Comparison of ENCODE assay signal across 9 mouse cellular contexts in genomic region chr9:56463686-56464515, GRCm38 (mm10). TPM values are rescaled to one million over a fixed set of nuclear protein-coding genes. Genes with fewer than 3 reads are reported as not detected.
A peak's percentile ranks its signal among the peaks of the same experiment; 100 is the strongest.
DNase-seq lines count a peak whose midpoint lies in the region; ATAC-seq and TF ChIP-seq lines count a peak whose summit lies in the region.
"Had no signal": no experiment of that assay in that cellular context is flagged by ENCODE, and none has a peak within 500 bp of the region (broad histone marks: within the 10 kb centered on the region; RNA-seq: fewer than 3 reads in every experiment).

No protein-coding gene starts in this region.

- no peaks in the 10 kb centered on the region for H3K9me3 ChIP-seq in lung, postnatal 0 days (ENCODE audit: low read length)
- H3K9me3 ChIP-seq in hindbrain, embryonic 12.5 days (replicated peaks), result no peaks in the 10 kb centered on the region
- H3K9me3 ChIP-seq in midbrain, embryonic 13.5 days, result no peaks in the 10 kb centered on the region

- ATAC-seq in lung, postnatal 0 days, result peak; percentile 87
- no peak for ATAC-seq in hindbrain, embryonic 12.5 days (ENCODE audit: low FRiP score)
- no peak for ATAC-seq in midbrain, embryonic 13.5 days

- H3K27me3 ChIP-seq in lung, postnatal 0 days (replicated peaks; ENCODE audit: insufficient read depth, low read length), result no peaks in the 10 kb centered on the region
- H3K27me3 ChIP-seq in hindbrain, embryonic 12.5 days, result no peaks in the 10 kb centered on the region
- no peaks in the 10 kb centered on the region for H3K27me3 ChIP-seq in midbrain, embryonic 13.5 days

- no peak overlapping the region for H3K4me3 ChIP-seq in lung, postnatal 0 days (ENCODE audit: low read depth, low read length)
- H3K4me3 ChIP-seq in hindbrain, embryonic 12.5 days, result no peak overlapping the region
- no peak overlapping the region for H3K4me3 ChIP-seq in midbrain, embryonic 13.5 days (replicated peaks)

- DNase-seq in gastrocnemius, postnatal 25 days, result peak; percentile 19
- no peak for DNase-seq in gastrocnemius, postnatal 36 days
- DNase-seq in adrenal gland, postnatal 14 days, result peak; percentile 29
- DNase-seq in induced T-regulatory cell, adult 2 months (ENCODE audit: low read depth), result peak; percentile 67
- DNase-seq in lung, postnatal 0 days (ENCODE audit: low spot score), result peak; percentile 96
- DNase-seq in spleen, adult 12 weeks (ENCODE audit: low spot score), result no peak

- no peak for TF ChIP-seq CTCF in lung, postnatal 0 days (IDR thresholded peaks at IDR 0.05)

- peak overlapping the region; percentile 87 for H3K27ac ChIP-seq in lung, postnatal 0 days (ENCODE audit: low read length)
- H3K27ac ChIP-seq in hindbrain, embryonic 12.5 days, result no peak overlapping the region; the same call in 1 of the 2 replicates
- H3K27ac ChIP-seq in midbrain, embryonic 13.5 days, result no peak overlapping the region
- H3K27ac ChIP-seq: liver, embryonic 14.5 days had no signal

- H3K36me3 ChIP-seq in lung, postnatal 0 days (ENCODE audit: insufficient read depth, low read length), result no peaks in the 10 kb centered on the region
- 0 out of 2 replicates have a peak, but pooled peaks cover 6% of the 10 kb centered on the region for H3K36me3 ChIP-seq in hindbrain, embryonic 12.5 days
- peaks cover 15% of the 10 kb centered on the region for H3K36me3 ChIP-seq in midbrain, embryonic 13.5 days

- 11% methylated on average over 4 of the region's 4 CpGs for WGBS in lung, postnatal 0 days
- 62% methylated on average over 4 of the region's 4 CpGs for WGBS in hindbrain, embryonic 12.5 days
- WGBS in midbrain, embryonic 13.5 days, result 74% methylated on average over 4 of the region's 4 CpGs

- intact Hi-C loops in gastrocnemius, postnatal 36 days (cut with DNase I), result loop anchor here (5.0 kb wide), 1 partner anchor 47 kb away; the partner anchor contains the start of genes Hmg20a and Peak1

- H3K4me1 ChIP-seq in lung, postnatal 0 days (ENCODE audit: insufficient read depth, low read depth, low read length), result peaks cover 37% of the 10 kb centered on the region
- H3K4me1 ChIP-seq in hindbrain, embryonic 12.5 days, result peaks cover 11% of the 10 kb centered on the region
- H3K4me1 ChIP-seq in midbrain, embryonic 13.5 days (replicated peaks), result peaks cover 27% of the 10 kb centered on the region

- H3K9ac ChIP-seq in lung, postnatal 0 days (replicated peaks; ENCODE audit: low read depth), result no peak overlapping the region
- no peak overlapping the region for H3K9ac ChIP-seq in hindbrain, embryonic 12.5 days
- H3K9ac ChIP-seq in midbrain, embryonic 13.5 days (replicated peaks), result no peak overlapping the region
- H3K9ac ChIP-seq: liver, embryonic 14.5 days had no signal

- no peak overlapping the region; the same call in 1 of the 2 replicates for H3K4me2 ChIP-seq in lung, postnatal 0 days (replicated peaks; ENCODE audit: low read depth, low read length)
- no peak overlapping the region for H3K4me2 ChIP-seq in hindbrain, embryonic 12.5 days (replicated peaks)
- H3K4me2 ChIP-seq in midbrain, embryonic 13.5 days (replicated peaks), result no peak overlapping the region

- TF ChIP-seq EP300 in lung, postnatal 0 days (IDR thresholded peaks at IDR 0.05), result peak; percentile 90

RNA-seq across cellular contexts. Expression of gene Hmg20a, which starts 45.5 kb away (rescaled TPM):
- total RNA-seq in gastrocnemius, postnatal 25 days (2021), result 10 to 100 TPM; 13.0 to 13.7 TPM
- 10 to 100 TPM; 11.8 to 13.1 TPM for total RNA-seq in gastrocnemius, postnatal 36 days (2021)
- total RNA-seq in adrenal gland, postnatal 14 days (2021), result 33.3 and 37.3 TPM in 2 replicates
- polyA plus RNA-seq in lung, postnatal 0 days (2015; fragmentation: Nextera tagmentation; extraction: Ambion mirVana), result 22.2 and 25.6 TPM in 2 replicates
- polyA plus RNA-seq in hindbrain, embryonic 12.5 days (2016; fragmentation: Nextera tagmentation; extraction: Ambion mirVana), result 83.1 and 86.5 TPM in 2 replicates
- 88.1 and 92.2 TPM in 2 replicates for polyA plus RNA-seq in midbrain, embryonic 13.5 days (2015; fragmentation: Nextera tagmentation; extraction: Ambion mirVana)

RNA-seq across cellular contexts. Expression of gene Peak1, which starts 46.0 kb away (rescaled TPM):
- total RNA-seq in gastrocnemius, postnatal 25 days (2021), result 10 to 100 TPM; 13.1 to 14.3 TPM
- 10 to 100 TPM; 10.3 to 12.5 TPM for total RNA-seq in gastrocnemius, postnatal 36 days (2021)
- total RNA-seq in adrenal gland, postnatal 14 days (2021), result 45.1 and 52.2 TPM in 2 replicates
- polyA plus RNA-seq in lung, postnatal 0 days (2015; fragmentation: Nextera tagmentation; extraction: Ambion mirVana), result 19.2 and 21.9 TPM in 2 replicates
- 8.1 and 9.4 TPM in 2 replicates for polyA plus RNA-seq in hindbrain, embryonic 12.5 days (2016; fragmentation: Nextera tagmentation; extraction: Ambion mirVana)
- 2.5 and 3.4 TPM in 2 replicates for polyA plus RNA-seq in midbrain, embryonic 13.5 days (2015; fragmentation: Nextera tagmentation; extraction: Ambion mirVana)

Comparison
In these comparisons a context has a peak if more than half of its experiments do, and no peak if none do; other contexts are left out.
1. DNase-seq: peak in gastrocnemius, postnatal 25 days (single experiment), adrenal gland, postnatal 14 days (single experiment), induced T-regulatory cell, adult 2 months (single experiment) and lung, postnatal 0 days (single experiment); none in gastrocnemius, postnatal 36 days (0 of 2) and spleen, adult 12 weeks (single experiment).